ENCODE assay signal across 28 mouse cellular contexts in genomic region chr16:45222016-45222415, GRCm38 (mm10). TPM values are rescaled to one million over a fixed set of nuclear protein-coding genes. Genes with fewer than 3 reads are reported as not detected.
"Had no signal": no experiment of that assay in that cellular context is flagged by ENCODE, and none has a peak within 500 bp of the region (broad histone marks: within the 10 kb centered on the region; RNA-seq: fewer than 3 reads in every experiment).

No protein-coding gene starts in this region.

- DNase-seq: left cerebral cortex, postnatal 4 days; liver; liver, embryonic 13.5 days; liver, postnatal 0 days; lung, adult 18-20 months; lung, embryonic 14.5 days; lung, postnatal 10 days; lung, postnatal 14 days; lung, postnatal 36 days; lung, postnatal 4 days; midbrain, embryonic 14.5 days had no signal

- H3K27me3 ChIP-seq: limb, embryonic 12.5 days; limb, embryonic 13.5 days; limb, embryonic 15.5 days; liver, embryonic 12.5 days; liver, embryonic 13.5 days; liver, embryonic 15.5 days; lung, embryonic 15.5 days; megakaryocyte, embryonic 14.5 days; midbrain, embryonic 12.5 days; midbrain, embryonic 13.5 days; midbrain, embryonic 15.5 days had no signal

- H3K4me3 ChIP-seq: left cerebral cortex, adult 2 months; limb, embryonic 10.5 days; limb, embryonic 12.5 days; limb, embryonic 13.5 days; limb, embryonic 15.5 days; liver, embryonic 12.5 days; liver, embryonic 13.5 days; liver, embryonic 15.5 days; lung, embryonic 15.5 days; megakaryocyte, embryonic 14.5 days; midbrain, embryonic 10.5 days; midbrain, embryonic 12.5 days; midbrain, embryonic 13.5 days; midbrain, embryonic 15.5 days; myocyte had no signal

- H3K27ac ChIP-seq: left cerebral cortex, adult 2 months; limb, embryonic 10.5 days; limb, embryonic 12.5 days; limb, embryonic 13.5 days; limb, embryonic 15.5 days; liver, embryonic 12.5 days; liver, embryonic 13.5 days; liver, embryonic 14.5 days; liver, embryonic 15.5 days; lung, embryonic 15.5 days; macrophage; midbrain, embryonic 10.5 days; midbrain, embryonic 12.5 days; midbrain, embryonic 13.5 days; midbrain, embryonic 15.5 days had no signal

- H3K4me1 ChIP-seq: limb, embryonic 10.5 days; limb, embryonic 12.5 days; limb, embryonic 13.5 days; limb, embryonic 15.5 days; liver, embryonic 12.5 days; liver, embryonic 13.5 days; liver, embryonic 15.5 days; lung, embryonic 15.5 days; megakaryocyte, embryonic 14.5 days; midbrain, embryonic 15.5 days had no signal

- H3K36me3 ChIP-seq: limb, embryonic 10.5 days; limb, embryonic 12.5 days; limb, embryonic 13.5 days; limb, embryonic 15.5 days; liver, embryonic 12.5 days; liver, embryonic 13.5 days; liver, embryonic 15.5 days; lung, embryonic 15.5 days; midbrain, embryonic 10.5 days; midbrain, embryonic 12.5 days; midbrain, embryonic 13.5 days; midbrain, embryonic 15.5 days had no signal

RNA-seq across cellular contexts. Expression of gene Btla, which starts 2.1 kb away (rescaled TPM):
- total RNA-seq: midbrain, postnatal 0 days had no signal
